Mouse (Mus musculus) lung, embryonic 15.5 days (tissue): ENCODE data around the gene Rab42. TPM values are rescaled to one million over a fixed set of nuclear protein-coding genes. Genes with fewer than 3 reads are reported as not detected.

Source experiments
- ATAC-seq: fragments of 200-750 bp; cut with Nextera tagmentation; 2 replicates; pipeline ENCODE4 v1.8.0; 2017; ENCODE audit warnings: moderate number of reproducible peaks, borderline replicate concordance; ENCODE audit not compliant: low FRiP score, low TSS enrichment; ENCODE audit errors: extremely low read depth
- H3K27ac ChIP-seq: fragments of 300-500 bp; sonication (generic); 2 replicates; pipeline ENCODE4 v1.5.1; 2015; ENCODE audit warnings: moderate library complexity, mild to moderate bottlenecking, inconsistent platforms
- H3K27me3 ChIP-seq: fragments of 300-500 bp; sonication (generic); 2 replicates; pipeline ENCODE4 v1.6.1; 2015; ENCODE audit warnings: inconsistent platforms
- H3K36me3 ChIP-seq: fragments of 300-500 bp; sonication (generic); 2 replicates; pipeline ENCODE4 v1.6.1; 2015; ENCODE audit warnings: inconsistent platforms
- H3K4me1 ChIP-seq: fragments of 300-500 bp; sonication (generic); 2 replicates; pipeline ENCODE4 v1.6.1; 2015; ENCODE audit warnings: inconsistent platforms
- H3K4me2 ChIP-seq: fragments of 300-500 bp; sonication (generic); 2 replicates; pipeline ENCODE4 v1.6.1; 2015; ENCODE audit warnings: inconsistent platforms, mild to moderate bottlenecking, moderate library complexity
- H3K4me3 ChIP-seq: fragments of 300-500 bp; sonication (generic); 2 replicates; pipeline ENCODE4 v1.5.1; 2015; ENCODE audit warnings: mild to moderate bottlenecking, inconsistent platforms
- H3K9ac ChIP-seq: fragments of 300-500 bp; sonication (generic); 2 replicates; pipeline ENCODE4 v1.6.1; 2015; ENCODE audit warnings: inconsistent platforms
- H3K9me3 ChIP-seq: fragments of 300-500 bp; sonication (generic); 2 replicates; pipeline ENCODE4 v1.6.1; 2016; ENCODE audit warnings: inconsistent platforms
- WGBS: fragments of 180-500 bp; shearing (Covaris S2); methylation state at CpG from one replicate; pipeline ENCODE4 v1.1.7; 2015; 5-methylcytosine and 5-hydroxymethylcytosine counted together
- polyA plus RNA-seq: library from polyadenylated mRNA; unstranded; fragments of >200 nt; fragmentation: Nextera tagmentation; extraction: Ambion mirVana; gene quantifications from 2 replicates; pipeline ENCODE4 v1.2.1, GENCODE M21; 2015

Rab42 gene
- 1.4 and 2.5 TPM in 2 replicates for polyA plus RNA-seq

DNA sequence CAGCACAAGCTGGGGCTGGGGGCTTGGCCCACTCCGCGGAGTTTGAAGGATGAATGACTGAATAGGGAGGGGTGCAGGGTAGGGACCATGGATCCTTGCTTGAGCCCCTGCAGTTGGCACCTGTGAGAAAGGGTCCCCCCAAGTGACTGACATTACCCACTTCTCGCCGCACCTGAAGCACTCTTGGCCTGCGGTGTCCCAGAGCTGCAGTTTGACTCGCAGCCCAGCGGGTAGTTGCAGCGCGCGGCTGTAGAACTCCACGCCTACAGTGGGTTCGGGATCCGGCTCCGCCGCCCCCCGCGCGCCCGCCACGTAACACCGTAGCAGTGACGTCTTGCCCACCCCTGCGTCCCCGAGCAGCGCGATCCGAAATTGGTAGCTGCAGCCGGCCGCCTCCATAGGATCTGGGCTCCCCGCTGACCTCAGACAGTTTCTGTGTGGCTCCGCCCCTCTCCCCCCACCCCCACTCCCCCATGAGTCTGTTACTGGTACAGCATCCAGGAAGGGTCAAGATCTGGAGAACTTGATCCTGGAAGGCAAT is at the start of gene Rab42:
Rab42 (minus strand) TSS at position 447 of the 541 bp plus-strand sequence.
- no peaks in the 10 kb centered on the region for H3K9me3 ChIP-seq
- H3K4me1 ChIP-seq: 0 out of 2 replicates have a peak, but pooled peaks cover 8% of the 10 kb centered on the region
- WGBS: 2% methylated on average over 31 of the region's 31 CpGs
- H3K27me3 ChIP-seq: no peaks in the 10 kb centered on the region
- peak within 1 kb of the TSS; percentile 46 for H3K4me3 ChIP-seq
- peak within 1 kb of the TSS; percentile 5; the same call in 1 of the 2 replicates for H3K27ac ChIP-seq
- peak; percentile 76 for ATAC-seq
- H3K9ac ChIP-seq: peak within 1 kb of the TSS; percentile 50
- peak within 1 kb of the TSS; percentile 63 for H3K4me2 ChIP-seq
- no peaks in the 10 kb centered on the region for H3K36me3 ChIP-seq

DNA sequence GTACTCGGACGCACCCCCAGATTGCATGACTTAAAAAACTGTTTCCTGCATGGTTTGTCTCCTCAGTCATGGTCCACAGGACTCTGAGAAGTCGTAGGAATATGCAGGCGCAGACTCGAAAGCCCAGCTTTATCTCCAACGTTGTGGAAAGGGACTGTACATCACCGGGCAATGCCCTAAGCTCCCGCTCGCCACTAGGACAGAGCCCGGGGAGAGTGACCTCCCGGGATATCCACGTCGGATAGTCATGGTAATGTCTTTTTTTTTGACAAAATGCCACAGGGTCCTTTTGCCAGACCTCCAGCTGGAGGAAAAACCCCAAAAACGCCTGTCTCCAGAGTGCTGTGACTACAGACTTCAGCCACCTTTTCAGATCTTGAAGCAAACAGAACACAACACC is 49.6 kb upstream of the Rab42 start:
- H3K36me3 ChIP-seq: peaks cover 33% of the 10 kb centered on the region
- under 1% methylated on average over 14 of the region's 14 CpGs for WGBS
- H3K9ac ChIP-seq: peak overlapping the region; percentile 94
- H3K27ac ChIP-seq: peak overlapping the region; percentile 97
- peak overlapping the region; percentile 93 for H3K4me3 ChIP-seq
- H3K9me3 ChIP-seq: no peaks in the 10 kb centered on the region
- no peak for ATAC-seq
- peaks cover 15% of the 10 kb centered on the region for H3K4me1 ChIP-seq
- peak overlapping the region; percentile 66 for H3K4me2 ChIP-seq
- no peaks in the 10 kb centered on the region for H3K27me3 ChIP-seq

DNA sequence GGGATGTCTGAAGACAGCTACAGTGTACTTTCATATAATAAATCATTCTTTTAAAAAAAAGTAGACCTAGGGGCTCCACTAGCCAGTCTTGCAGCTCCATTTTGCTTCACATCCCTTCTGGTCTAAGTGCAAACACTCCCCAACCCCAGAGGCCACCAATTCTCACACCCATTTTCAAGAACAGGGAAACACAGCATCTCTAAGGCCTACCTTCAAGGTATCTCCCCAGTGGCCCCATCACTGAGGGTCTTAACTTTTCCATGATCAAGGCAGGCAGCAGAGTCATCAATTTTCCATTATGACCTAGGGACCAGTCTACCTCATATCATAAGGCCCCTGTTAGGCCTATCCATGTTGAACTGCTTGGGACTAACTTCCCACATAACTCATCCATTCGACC is 48.2 kb upstream of the Rab42 start:
- H3K36me3 ChIP-seq: peaks cover 25% of the 10 kb centered on the region
- 27% methylated on average over 1 of the region's 1 CpGs for WGBS
- peak overlapping the region; percentile 94; the same call in 1 of the 2 replicates for H3K9ac ChIP-seq
- H3K4me2 ChIP-seq: peak overlapping the region; percentile 66
- H3K9me3 ChIP-seq: no peaks in the 10 kb centered on the region
- ATAC-seq: no peak
- H3K27me3 ChIP-seq: no peaks in the 10 kb centered on the region
- H3K27ac ChIP-seq: no peak overlapping the region
- peaks cover 15% of the 10 kb centered on the region for H3K4me1 ChIP-seq
- peak overlapping the region; percentile 93 for H3K4me3 ChIP-seq

DNA sequence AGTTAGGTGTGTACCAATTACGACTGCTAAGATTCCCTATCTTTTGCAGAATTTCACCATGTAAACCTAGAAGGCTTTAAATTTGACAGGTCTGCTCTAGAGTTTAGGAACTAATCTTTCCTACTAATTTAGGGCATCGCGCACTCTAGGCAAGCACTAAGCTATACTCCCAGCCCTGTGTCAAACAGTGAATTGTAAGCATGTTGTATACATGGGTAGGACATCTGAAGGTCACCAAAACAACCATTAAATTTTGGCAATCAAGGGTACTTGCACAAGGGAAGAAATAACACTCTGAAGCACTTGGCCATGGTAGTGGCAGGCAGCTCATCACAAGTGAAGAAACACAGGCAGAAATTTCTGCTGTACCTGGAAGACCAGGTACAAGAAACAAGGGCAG is 47.7 kb upstream of the Rab42 start:
- Histone ChIP-seq H3K9ac (no peak overlapping the region), H3K36me3 (peaks cover 23% of the 10 kb centered on the region), H3K9me3 (no peaks in the 10 kb centered on the region), H3K4me1 (peaks cover 15% of the 10 kb centered on the region), H3K27me3 (no peaks in the 10 kb centered on the region), H3K27ac (no peak overlapping the region), H3K4me3 (peak overlapping the region; percentile 93; the same call in 1 of the 2 replicates), H3K4me2 (peak overlapping the region; percentile 66; the same call in 1 of the 2 replicates)
- WGBS: 73% methylated on average over 3 of the region's 3 CpGs
- ATAC-seq: no peak

DNA sequence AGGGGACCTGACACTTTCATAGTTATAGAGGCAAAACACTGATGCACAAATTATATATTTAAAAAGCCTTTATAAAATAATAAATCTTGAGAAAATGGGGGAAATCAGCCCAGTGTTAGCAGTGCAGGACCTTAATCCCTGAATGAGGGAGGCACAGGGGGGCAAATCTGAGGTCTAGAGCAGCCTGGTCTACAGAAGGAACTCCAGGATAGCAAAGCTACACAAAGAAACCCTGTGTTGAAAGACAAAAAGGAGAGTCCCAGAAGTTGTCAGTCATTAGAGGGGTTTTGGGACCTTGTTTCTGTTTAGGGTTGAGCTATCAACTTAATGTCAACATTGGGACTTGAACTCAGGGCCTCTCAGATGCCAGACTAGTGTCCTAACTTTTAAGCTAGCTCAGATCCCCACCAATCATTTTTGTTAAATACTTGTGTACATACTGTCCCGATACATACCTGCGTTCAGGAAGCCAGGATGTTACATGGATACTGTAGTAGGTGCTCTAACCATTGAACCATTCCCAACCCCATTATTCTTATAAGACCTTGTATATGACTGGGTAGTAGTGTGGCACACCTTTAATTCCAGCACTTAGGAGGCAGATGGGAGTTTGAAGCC is 47.0 kb upstream of the Rab42 start:
- Histone ChIP-seq H3K9me3 (no peaks in the 10 kb centered on the region), H3K27me3 (no peaks in the 10 kb centered on the region), H3K36me3 (peaks cover 22% of the 10 kb centered on the region), H3K27ac (peak overlapping the region; percentile 19; the same call in 1 of the 2 replicates), H3K4me3 (no peak overlapping the region), H3K4me2 (no peak overlapping the region), H3K9ac (no peak overlapping the region), H3K4me1 (peaks cover 15% of the 10 kb centered on the region)
- 51% methylated on average over 2 of the region's 2 CpGs for WGBS
- ATAC-seq: no peak

DNA sequence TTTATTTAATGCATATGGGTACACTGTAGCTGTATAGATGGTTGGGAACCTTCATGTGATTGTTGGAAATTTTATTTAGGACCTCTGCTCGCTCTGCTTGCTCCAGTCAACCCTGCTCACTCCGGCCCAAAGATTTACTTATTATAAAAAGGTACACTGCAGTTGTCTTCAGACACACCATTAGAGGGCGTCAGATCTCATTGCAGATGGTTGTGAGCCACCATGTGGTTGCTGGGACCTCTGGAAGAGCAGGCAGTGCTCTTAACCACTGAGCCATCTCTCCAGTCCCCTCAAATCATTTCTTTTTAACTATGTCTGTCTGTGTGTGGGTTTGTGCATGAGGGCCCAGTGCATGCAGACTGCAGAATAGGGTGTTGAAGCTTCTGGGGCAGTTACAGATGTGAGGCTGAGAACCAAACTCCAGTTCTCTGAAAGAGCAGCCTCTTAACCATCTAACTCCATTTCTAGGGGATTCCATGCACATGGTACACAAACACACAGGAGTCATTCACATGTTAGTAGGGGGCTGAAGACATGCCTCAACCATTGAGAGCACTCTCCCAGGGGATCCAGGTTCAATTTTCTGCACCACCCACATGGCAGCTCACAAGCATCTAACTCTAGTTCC is 46.4 kb upstream of the Rab42 start:
- peaks cover 15% of the 10 kb centered on the region for H3K4me1 ChIP-seq
- no peak for ATAC-seq
- WGBS: 62% methylated on average over 3 of the region's 3 CpGs

DNA sequence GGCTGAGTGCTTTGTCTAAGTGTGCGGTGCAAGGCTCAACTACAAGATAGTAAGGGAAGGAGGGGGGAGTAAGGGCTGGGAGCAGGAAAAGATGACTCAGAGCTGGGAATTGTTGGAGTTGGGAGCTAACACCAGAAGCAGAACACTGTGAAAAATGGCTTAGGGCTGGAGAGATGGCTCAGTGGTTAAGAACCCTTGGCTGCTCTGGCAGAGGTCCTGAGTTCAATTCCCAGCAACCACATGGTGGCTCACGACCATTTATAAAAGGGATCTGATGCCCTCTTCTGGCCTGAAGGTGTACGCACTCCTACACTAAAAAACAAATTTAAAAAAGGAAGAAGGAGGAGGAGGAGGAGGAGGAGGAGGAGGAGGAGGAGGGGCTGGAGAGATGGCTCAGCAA is 43.5 kb upstream of the Rab42 start:
- 63% methylated on average over 2 of the region's 3 CpGs for WGBS
- no peak overlapping the region for H3K4me2 ChIP-seq
- no peaks in the 10 kb centered on the region for H3K9me3 ChIP-seq
- H3K36me3 ChIP-seq: peaks cover 22% of the 10 kb centered on the region
- no peak overlapping the region for H3K27ac ChIP-seq
- H3K9ac ChIP-seq: no peak overlapping the region
- H3K4me3 ChIP-seq: no peak overlapping the region
- peaks cover 30% of the 10 kb centered on the region for H3K4me1 ChIP-seq
- no peak for ATAC-seq
- H3K27me3 ChIP-seq: no peaks in the 10 kb centered on the region

More for the DNA sequence above, 46.4 kb upstream of the Rab42 start:
- no peak overlapping the region for H3K4me2 ChIP-seq
- H3K27ac ChIP-seq: 0 out of 2 replicates have a peak overlapping the region, but pooled peaks have one; percentile 19
- peaks cover 22% of the 10 kb centered on the region for H3K36me3 ChIP-seq
- H3K27me3 ChIP-seq: no peaks in the 10 kb centered on the region
- no peak overlapping the region for H3K9ac ChIP-seq
- no peaks in the 10 kb centered on the region for H3K9me3 ChIP-seq
- no peak overlapping the region for H3K4me3 ChIP-seq

DNA sequence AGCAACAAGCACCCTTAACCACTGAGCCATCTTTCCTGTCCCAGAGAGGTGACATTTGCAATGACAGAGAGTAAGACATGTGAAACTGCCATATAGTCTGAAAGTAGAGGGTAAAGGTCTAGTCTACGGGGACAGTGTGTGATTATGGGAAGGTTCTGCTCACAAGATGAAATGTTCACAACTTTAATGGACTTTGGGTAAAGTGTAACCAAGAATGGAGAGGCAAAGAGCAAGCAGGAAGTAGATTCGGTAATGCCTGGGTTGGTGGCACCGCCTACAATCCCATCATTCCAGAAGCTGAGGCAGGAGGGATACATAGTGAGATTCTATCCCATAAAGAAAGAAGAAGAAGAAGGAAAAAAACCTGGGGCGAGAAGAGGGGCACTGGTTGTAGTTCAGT is 43.1 kb upstream of the Rab42 start:
- H3K27ac ChIP-seq: no peak overlapping the region
- H3K9me3 ChIP-seq: no peaks in the 10 kb centered on the region
- peaks cover 26% of the 10 kb centered on the region for H3K4me1 ChIP-seq
- no peak overlapping the region for H3K4me3 ChIP-seq
- WGBS: 77% methylated on average over 4 of the region's 4 CpGs
- no peak overlapping the region for H3K4me2 ChIP-seq
- peaks cover 18% of the 10 kb centered on the region for H3K36me3 ChIP-seq
- no peaks in the 10 kb centered on the region for H3K27me3 ChIP-seq
- no peak overlapping the region for H3K9ac ChIP-seq
- no peak for ATAC-seq

DNA sequence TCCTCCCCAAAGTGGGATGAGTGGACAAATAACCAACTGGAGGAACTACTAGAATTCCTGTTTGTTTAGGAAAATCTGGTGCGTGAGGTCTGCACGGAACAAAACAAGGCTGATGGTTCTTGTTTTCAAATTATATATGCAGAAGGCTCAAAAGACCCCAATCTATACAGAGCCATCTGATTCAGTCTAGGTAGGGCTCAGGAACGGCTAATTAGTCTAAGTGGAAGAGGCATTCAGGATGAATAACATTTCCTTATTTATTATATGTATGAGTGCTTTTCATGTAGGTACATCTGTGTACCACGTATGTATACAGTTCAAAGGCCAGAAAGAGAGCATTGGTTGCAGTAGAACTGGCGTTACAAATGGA is 42.6 kb upstream of the Rab42 start:
- H3K4me2 ChIP-seq: no peak overlapping the region; the same call in 1 of the 2 replicates
- no peak for ATAC-seq
- peaks cover 22% of the 10 kb centered on the region for H3K4me1 ChIP-seq
- peaks cover 13% of the 10 kb centered on the region for H3K36me3 ChIP-seq
- H3K9ac ChIP-seq: no peak overlapping the region
- WGBS: 44% methylated on average over 5 of the region's 5 CpGs
- no peaks in the 10 kb centered on the region for H3K27me3 ChIP-seq
- no peak overlapping the region for H3K27ac ChIP-seq
- no peaks in the 10 kb centered on the region for H3K9me3 ChIP-seq
- H3K4me3 ChIP-seq: peak overlapping the region; percentile 77

DNA sequence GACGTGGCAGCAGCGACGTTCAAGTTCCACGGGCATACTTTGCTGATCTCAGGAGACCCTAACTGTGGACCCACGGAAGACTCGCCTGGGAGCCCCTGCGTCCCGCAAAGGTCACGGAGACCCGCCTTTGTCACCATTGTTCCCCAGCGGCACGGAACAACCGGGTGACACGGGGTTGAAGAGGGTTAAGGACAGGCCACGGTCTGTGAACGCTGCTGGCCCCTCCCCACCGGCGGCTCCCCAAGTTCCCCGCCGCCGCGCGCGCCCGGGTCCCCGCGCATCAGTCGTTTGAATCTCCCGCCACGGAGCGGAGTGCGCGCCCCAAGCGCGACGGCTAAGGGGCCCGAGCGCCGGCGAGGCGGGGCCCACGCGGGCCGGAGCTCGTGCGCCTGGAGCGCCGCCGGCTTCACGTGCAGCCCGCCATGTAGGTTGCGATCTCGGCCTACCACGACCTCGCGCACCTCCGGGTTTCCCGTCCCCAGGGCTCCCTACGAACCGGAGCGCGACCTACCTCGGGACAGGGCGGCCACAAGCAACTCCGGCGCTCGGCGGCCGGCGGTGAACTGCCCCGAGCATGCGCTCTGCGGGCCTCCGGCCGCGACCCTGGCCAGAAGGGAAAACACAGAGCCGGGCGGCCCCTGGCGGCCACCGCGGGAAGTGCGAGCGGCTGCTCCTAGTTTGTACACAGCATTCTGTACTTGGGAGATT is 42.1 kb upstream of the Rab42 start:
- peaks cover 8% of the 10 kb centered on the region for H3K36me3 ChIP-seq
- peak overlapping the region; percentile 80 for H3K9ac ChIP-seq
- H3K27ac ChIP-seq: peak overlapping the region; percentile 78
- peak; percentile 87 for ATAC-seq
- H3K4me3 ChIP-seq: peak overlapping the region; percentile 77
- WGBS: under 1% methylated on average over 82 of the region's 83 CpGs
- H3K4me2 ChIP-seq: peak overlapping the region; percentile 81
- H3K4me1 ChIP-seq: peaks cover 25% of the 10 kb centered on the region
- no peaks in the 10 kb centered on the region for H3K27me3 ChIP-seq
- H3K9me3 ChIP-seq: no peaks in the 10 kb centered on the region

DNA sequence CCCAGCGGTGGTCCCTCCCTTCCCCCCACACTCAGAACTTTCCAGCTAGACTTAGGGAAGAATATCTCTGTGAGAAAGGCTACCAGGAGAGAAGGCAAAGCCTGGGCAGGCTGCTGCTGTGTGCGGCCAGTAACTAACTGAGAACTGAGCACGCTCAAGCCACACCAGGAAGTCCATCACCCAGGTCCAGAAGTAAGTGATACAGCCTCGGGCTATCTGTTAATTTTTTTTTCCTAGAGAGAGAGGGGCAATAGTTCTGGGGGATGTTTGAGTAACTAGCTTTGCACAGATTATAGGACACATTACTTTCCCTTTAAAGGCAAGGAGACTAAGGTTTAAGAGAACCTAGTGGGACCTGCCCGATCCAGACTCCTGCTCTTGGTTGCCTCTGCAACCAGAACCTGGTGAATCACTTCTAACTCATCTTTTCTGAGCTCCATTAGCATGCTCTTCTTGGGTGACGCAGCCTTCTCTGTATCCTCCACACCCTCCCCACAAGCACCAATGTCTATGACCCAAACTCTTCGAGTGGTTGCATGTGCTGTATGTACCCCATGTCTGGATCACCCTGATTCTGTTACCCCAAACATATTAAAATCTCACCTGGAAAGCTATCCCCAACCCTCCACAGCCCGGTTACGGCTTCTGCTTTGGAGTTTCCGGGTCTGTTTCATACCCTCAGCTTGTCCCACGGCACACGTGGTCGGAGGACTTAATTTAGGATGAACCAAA is 41.4 kb upstream of the Rab42 start:
- H3K4me1 ChIP-seq: peaks cover 25% of the 10 kb centered on the region
- H3K9ac ChIP-seq: peak overlapping the region; percentile 80
- peak overlapping the region; percentile 81 for H3K4me2 ChIP-seq
- H3K27me3 ChIP-seq: no peaks in the 10 kb centered on the region
- 3% methylated on average over 13 of the region's 13 CpGs for WGBS
- peak overlapping the region; percentile 77 for H3K4me3 ChIP-seq
- H3K36me3 ChIP-seq: peaks cover 5% of the 10 kb centered on the region; the same call in 1 of the 2 replicates
- 0 out of 2 replicates have a peak, but pooled peaks have one; percentile 7 for ATAC-seq
- H3K27ac ChIP-seq: no peak overlapping the region
- no peaks in the 10 kb centered on the region for H3K9me3 ChIP-seq
